Mouse (Mus musculus): ENCODE results near the gene Sbds. TPM values are rescaled to one million over a fixed set of nuclear protein-coding genes. Genes with fewer than 3 reads are reported as not detected.
"Not testable (repeated sequence)": the region's sequence is repeated elsewhere in the genome, so short reads cannot be mapped to it uniquely, and the experiment has no call there.

The Sbds gene
- total RNA-seq, 2 experiments from 2014 or later: 76.4 to 78.2 TPM

DNA sequence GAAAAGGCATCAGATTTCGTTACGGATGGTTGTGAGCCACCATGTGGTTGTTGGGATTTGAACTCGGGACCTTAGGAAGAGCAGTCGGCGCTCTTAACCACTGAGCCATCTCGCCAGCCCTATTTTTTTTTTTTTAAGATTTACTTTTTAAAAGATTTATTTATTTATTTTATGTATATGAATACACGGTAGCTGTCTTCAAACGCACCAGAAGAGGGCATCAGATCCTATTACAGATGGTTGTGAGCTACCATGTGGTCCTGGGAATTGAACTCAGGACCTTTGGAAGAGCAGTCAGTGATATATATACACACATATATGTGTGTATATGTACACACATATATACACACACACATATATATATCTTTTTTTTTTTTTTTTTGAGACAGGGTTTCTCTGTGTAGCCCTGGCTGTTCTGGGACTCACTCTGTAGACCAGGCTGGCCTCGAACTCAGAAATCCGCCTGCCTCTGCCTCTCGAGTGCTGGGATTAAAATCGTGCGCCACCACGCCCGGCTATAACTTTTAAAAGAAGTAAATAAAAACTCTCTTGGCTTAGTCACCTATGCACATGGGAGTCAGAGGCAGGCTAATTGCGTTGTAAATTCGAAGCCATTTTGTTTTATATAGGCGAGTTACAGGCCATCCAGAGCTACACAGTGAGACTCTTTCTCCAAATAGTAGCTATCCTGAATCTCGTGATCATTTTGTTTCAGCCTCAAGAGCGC lies 632 bp upstream of the Sbds start:
- DNase-seq: not testable (repeated sequence)

DNA sequence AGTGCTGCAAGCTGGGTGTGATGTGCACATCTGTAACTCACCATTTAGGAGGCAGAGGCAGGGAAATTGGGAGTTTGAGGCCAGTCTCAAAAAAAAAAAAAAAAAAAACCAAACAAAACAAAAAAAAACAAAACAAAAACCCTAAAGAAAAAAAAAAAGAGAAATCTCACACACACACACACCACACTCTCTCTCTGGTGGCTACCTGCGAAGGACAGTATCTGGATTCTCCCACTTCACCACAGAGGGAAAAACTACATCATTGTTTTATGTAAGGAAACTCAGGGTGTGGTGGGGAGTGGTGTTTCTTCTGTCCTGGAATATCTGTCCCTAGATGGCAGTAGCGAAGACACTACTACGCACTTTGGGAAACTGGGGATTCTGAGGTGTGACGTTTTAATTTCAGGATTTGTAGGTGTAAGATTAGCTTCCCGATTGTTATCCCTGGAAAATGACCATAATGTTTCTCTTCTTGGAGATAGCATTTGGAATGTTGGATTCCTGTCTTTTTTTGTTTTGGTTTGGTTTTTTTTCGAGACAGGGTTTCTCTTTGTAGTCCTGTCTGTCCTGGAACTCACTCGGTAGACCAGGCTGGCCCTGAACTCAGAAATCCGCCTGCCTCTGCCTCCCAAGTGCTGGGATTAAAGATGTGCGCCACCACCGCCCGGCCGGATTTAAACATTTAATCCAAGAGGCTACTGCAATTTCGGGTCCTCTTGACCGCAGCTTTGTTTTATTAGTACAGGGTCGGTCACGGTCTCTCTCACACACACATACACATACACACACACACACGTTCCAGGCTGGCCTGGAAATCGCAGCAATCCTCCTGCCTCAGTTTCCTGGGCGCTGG lies 940 bp downstream of the Sbds start:
- no peak for DNase-seq

DNA sequence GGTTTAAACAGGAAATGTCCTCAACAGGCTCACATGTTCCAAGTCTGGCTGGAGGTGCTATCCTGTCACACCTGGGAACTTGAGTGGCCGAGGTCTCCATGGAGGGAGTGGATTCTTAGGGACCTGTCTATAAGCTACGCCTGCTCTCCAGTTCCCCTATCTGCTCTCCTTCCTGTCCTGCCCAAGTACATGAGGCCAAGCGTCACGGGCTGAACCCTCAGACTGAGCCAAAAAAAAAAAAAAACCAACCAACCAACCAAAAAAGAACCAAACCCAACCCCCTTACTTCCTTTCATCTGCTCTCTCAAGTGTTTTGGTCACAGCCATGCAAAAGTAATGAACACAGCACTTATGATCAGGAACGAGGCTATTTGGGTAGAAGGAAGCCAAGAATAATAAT lies 7.5 kb downstream of the Sbds start:
- no peak for DNase-seq

DNA sequence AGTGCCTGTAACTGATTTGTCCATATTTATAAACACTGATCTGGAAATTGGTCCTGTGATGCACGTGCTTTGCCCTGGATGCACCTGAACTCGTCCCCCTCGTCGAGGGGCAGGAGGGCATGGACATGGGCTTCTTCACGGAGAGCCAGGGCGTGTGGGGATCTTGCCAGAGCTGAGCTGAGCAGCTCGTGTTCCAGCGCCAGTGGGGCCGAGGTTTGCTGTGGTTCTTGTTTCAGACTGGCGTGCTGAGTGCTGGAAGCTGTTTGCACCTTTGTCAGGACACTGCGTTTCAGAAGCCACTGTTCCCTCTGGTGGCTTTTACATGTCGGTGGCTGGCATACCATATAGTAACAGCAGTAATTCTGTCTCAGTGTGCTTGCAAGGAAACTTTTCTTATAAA lies 13.9 kb downstream of the Sbds start:
- no peak for DNase-seq

DNA sequence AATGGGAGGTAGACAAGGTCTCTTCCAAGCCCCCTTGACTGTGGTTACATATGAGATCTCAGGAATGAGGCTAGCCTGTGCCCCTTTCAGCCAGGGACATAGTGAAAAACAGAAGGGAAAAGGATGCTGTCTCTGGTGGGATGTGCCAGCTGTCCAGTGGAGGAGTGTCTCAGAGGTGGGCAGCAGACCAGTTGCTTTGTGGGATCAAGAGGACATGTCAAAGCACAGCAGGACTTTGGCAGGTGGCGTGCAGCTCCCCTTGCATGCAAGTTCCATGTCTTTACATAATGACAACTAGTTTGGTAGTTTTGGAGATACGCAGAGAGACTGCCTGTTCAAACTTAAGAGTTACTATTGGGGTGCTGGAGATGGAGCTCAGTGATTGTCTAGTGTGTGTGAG lies 15.5 kb downstream of the Sbds start:
- no peak for DNase-seq

DNA sequence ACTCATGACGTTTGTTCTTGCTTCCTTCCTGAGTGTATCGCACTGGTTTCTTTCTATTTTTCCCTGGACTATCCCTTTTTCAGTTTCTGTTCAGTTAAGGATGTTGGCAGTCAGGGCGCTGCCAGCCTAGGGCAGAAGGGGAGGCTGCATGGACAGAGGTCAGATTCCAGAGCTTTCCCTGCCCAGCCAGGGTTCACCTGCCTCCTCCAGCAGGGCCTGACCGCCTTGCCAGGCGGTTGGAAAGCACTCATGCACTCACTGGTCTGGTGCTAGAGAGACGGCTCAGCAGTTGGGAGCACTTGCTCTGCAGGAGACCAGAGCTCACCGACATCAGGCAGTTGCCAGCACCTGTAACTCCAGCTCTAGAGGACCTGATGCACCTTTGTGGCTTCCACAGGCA lies 16.1 kb downstream of the Sbds start:
- DNase-seq: no peak

DNA sequence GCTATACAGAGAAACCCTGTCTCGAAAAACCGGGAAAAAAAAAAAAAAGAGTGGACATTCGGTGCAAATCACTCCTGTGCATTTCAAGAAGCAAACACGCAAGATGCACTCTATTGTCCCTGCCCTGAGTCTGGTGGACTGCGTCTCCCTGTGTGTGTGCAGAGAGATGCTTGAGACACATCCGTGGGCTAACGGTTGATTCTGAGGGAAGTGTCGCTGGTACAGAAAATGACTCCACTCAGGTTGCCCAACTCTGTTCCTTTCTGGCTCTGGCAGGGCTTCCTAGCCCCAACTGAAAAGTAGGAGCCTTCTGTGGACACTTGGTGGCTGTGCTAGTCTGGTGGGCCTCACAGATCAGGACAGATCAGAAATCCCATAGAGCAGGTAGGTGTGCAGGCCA lies 19.0 kb downstream of the Sbds start:
- DNase-seq: no peak

DNA sequence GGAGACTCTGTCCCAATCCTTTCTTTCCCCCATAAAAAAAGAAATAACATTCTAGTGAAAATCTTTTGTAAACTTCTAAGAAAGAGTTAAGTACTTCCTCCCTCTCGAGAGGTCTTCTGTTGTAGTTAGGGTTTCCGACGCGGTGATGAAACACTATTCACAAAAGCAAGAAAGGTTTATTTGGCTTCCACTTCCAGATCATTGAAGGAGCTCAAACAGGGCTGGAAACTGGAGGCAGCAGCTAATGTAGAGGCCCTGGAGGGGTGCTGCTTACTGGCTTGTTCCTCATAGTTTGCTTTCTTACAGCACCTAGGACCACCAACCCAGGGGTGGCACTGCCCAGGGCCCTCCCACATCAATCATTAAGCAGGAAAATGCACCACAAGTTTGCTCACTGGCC lies 27.2 kb downstream of the Sbds start:
- no peak for DNase-seq

DNA sequence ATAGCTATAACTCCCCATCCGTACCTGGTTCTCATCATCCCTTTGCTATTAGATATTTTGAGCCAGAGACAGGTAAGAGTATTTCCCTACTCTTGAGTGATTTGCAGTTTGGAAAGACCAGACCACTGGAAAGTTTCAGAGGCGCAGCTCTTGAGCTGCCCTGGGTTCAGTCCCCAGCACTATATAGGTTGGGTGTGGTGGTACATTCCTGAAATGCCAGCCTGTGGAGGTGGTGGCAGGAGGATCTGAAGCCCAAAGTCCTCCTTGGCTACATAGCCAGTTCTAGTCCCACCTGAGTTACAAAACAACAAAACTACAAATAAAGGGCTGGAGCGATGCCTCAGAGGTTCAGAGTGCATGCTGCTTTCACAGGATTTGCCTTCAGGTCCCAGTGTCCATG lies 28.5 kb downstream of the Sbds start:
- no peak for DNase-seq

DNA sequence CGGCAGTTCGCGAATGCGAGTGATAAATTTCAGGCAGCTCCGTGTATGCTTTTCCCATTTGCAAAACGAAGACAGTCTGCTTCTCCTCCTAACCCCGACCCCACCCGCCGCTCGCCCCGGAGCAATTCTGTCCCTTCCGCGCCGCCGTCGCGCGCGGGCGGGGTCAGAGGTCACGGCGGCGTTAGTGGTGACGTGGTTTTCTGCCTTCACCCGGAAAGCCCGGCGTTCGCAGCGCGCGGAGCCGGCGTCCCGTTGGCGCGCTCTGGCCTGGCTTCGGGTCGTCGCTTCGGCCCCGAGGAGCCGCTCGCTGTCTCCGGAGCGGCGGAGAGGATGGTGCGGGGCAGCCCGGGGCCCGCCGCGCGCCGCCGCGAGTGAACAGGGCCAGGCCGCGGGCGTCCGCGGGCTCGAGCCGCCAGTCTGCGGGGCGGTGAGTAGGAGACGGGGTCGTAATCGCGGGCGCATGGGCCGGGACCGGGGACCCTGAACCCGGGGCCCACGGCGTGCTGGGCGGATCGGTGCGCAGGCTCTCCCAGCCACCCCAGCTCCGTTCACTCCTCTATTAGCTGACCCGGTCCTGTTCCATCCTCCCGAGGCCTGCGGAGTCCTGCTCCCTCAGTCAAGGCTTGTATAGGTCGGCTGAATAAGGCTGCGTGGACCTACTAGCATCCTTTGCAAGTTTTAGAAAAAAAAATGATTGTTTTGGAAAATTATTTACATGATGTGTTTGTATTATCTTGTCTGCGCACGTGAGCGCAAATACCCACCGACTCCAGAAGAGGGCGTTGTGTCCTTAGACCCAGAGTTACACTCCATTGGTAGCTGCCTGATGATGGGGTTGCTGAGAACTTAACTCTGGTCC lies 33.0 kb downstream of the Sbds start:
- DNase-seq: peak; percentile 94 to 95

DNA sequence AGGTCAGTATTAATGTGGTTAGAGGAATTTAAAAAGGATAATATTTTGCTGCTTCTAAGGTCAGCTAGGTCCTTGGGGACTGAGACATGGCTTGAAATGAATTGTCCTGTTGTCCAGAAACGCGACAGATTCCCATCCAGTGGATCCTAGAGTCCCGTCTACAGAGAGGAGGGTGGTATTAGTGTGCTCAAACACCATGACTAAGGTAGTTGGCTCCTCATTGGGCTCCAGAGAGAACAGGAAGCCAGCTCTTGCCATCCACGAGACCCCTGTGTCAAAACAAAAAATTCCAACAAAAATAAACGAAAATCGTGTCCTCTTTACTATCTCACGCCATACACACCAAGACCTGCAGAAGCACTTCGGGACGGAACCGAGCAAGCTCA lies 33.6 kb downstream of the Sbds start:
- DNase-seq: no peak

DNA sequence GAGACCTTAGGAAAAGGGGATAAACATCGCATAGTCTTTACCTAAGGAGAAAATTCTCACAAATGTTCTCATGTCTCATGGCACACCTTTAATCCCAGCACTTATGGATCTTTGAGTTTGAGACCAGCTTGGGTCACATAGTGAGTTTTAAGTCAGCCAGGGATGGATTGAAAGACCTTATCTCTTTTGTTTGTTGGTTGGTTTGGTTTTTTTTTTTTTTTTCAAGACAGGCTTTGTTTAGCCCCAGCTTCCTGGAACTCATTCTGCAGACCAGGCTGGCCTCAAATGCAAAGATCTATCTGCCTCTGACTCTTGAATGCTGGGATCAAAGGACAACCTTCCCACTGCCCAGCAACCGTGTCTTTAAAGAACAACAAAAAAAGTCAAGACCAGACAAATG lies 34.0 kb downstream of the Sbds start:
- no peak for DNase-seq

DNA sequence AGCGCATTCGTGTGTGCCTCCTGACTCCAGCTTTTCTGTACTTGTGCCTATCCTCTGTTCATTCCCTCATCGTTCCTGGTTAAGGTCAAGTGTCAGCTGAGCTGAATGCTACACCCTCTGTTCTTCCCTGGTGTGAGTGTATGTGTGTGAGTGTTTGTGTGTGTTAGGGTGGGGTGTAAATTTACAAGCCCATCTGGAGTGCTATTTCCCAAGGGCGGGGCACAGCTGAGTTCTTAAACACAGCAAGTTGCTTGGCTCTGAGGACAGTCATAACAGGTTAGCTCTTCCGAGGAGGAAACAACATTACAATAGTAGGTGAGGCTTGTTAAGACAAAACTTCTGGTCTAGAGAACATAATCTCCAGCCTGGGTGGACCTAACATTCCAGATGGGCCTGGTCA lies 37.0 kb downstream of the Sbds start:
- DNase-seq: no peak

DNA sequence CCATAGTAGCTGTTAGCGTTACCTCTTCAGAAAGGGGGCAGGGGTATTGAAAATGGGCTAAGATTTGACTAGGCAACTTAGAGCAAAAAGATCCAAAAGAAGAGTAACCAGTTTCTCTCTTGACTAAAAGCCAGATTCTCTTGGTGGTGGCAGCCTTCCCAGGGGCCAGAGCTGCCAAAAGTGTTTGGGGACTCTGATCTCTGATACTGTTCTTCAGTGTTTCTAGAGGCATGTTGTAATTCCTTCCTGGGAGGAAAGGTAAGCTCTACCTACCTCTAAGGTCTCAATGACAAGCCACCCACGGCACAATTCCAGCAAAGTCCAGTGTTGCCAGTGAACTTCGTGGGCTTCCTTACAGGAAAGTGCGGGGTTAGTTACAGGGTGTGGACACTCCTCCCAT lies 37.9 kb downstream of the Sbds start:
- no peak for DNase-seq

DNA sequence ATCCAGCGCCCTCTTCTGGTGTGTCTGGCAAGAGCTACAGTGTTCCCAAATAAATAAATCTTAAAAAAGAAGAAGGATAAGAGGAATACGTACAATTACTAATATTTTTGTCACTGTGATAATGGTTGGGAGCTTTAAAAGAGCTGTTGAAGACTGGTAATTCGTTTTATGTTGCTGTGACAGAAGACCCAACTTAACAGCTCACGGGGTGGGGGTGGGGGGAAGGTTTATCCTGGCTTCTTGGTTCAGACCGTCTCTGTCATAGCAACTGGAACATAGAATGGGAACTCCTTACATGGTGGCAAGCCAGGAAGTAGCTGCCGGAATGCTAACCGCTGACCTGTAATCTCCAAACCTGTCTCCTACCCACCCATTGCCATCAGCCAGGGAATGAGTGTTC lies 38.5 kb downstream of the Sbds start, which contains the start of gene Tmem248:
Gene Tmem248, plus strand, starts transcription at position 301 of the 400 bp plus-strand sequence.
- no peak for DNase-seq

DNA sequence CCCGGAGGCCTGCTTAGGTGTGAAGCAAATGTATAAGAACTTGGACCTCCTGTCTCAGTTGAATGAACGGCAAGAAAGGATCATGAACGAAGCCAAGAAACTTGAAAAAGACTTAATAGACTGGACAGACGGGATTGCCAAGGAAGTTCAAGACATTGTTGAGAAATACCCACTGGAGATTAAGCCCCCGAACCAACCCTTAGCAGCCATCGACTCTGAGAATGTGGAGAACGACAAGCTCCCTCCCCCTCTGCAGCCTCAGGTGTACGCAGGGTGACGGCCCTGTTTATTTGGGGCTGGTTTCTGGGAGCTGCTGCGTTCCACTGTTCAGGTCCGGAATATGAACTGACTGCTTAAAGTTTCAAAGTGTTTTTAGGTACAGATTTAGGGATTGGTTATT lies 42.4 kb downstream of the Sbds start:
- no peak for DNase-seq

DNA sequence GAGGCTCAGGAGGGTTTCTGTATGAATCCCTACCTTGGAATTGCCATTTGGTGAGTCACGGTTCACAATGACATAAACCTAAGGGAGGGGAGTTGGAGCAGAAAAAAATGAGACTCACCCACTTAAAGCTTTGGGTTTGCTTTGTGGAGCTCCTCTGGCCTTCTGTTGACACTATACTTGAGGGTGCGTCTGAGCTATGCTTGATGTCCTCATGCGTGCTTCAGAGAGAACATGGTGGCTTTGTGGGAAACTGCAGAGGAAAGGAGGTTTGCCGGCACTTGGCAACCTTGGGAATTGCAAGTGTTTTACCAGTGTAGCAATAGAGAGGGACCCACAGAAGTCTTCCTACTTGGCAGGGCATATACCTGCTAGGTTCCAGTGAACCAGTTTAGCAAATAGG lies 48.0 kb downstream of the Sbds start:
- DNase-seq: no peak

DNA sequence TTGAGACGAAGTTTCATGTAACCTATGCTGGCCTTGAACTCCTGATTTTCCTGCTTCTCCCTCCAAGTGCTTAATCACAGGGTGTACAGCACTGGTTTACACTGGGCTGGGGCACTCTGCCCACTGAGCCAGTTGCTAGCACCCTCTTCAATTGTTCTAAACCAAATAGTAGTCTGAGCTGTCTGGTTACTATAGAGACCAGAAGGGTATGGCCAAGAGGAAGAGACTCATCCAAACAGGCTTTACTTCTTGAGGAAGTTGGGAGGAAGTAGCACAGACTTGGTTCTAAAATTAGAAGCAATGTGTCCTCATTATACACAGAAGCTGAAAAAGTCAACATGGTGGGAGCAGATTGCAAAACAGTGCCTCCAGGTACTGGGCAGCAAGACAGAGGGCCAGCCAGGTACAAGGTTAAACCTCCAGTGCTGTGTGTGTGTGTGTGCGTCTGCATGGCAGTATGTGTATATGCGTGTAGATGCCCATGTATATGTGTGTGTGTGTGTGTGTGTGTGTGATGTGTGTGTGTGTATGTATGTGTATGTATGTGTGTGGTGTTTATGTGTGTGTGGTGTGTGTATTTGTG lies 49.8 kb downstream of the Sbds start:
- no peak for DNase-seq

DNA sequence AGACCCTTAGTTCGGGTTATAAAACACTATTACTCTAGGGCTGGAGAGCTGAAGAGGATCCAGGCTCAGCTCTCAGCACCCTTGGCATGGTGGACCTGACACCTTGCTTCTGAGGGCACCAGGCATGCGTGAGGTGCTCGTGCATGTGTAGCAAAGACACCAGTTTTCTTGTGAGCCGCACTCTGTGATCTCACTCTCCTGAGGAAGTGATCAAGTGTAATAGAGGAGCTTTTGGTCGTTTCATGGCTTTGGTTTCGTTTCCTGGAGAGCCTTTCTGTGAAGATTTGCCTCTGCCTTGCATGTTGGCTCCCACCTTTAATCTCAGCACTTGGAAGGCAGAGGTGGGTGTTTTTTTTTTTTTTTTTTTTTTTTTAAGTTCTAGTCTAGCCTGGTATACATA lies 50.8 kb downstream of the Sbds start:
- DNase-seq: no peak

DNA sequence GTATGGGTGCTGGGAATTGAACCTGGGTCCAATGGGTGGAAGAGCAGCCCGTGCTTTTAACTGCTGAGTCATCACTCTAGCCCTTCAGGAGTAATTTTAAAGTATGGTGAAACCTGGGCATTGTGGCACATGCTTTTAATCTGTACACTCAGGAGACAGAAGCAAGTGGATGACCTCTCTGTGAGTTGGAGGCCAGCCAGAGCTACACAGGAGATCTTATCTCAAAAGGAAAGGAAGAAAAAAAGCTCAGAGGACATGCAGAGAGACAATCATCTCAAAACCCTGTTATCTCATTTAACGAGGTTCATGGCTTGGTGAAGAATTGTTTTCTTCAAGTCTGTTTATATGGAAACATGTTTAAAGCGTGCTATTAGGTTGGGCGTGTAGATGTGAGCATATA lies 51.4 kb downstream of the Sbds start:
- no peak for DNase-seq

DNA sequence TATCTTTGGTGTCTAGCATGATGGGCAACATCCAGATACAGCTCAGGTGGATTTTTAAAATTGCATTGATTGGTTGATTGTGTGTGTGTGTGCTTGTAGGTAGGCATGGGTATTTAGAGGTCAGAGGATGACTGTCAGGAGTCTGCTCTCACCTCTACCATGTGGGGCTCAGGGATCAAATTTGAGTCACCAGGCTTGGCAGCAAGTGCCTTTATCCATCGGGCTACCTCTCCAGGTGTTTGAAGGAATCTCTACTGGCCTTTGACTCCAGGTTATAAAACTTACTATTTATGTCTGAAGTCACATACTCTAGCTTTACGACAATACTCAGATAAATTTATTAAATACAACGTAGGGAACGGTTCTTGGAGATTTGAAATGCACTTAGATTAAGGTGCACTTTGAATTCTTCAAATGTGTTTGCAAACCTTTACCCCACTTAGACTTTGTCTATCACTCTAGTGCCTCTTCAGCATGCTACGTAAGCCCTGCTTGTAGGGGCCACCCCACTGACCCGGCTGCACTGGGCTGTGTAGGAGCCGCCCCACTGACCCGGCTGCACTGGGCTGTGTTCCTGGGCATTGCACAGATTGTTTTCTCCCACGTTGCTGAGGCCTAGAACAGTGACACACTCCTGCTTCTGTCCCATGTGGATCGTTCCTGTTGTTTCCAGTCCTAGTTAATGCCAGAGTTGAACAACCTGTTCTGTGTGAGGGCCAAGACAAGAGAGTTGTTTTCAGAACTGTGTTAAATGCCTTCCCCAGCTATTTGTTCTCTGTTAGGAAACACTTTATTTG lies 54.9 kb downstream of the Sbds start:
- no peak for DNase-seq

DNA sequence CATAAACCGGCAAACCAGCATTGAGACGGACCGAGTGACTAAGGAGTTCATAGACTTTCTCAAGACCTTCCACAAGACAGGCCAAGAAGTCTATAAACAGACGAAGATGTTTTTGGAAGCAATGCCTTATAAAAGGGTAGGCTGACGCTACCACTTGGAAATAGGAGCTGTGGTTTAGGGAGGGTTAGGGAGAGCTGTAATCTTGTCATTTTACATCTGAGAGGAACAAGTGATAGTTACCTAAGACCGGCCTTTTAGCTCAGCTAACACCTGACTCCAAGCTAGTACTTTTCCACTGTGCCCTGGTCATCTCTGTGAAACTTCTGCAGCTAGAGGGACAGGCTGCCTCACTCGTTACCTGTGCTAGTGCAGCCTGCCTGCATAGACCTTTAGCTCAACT lies 57.3 kb downstream of the Sbds start:
- no peak for DNase-seq

Data from layer of hippocampus, postnatal 36 days (tissue).